In the genomic region with DNA sequence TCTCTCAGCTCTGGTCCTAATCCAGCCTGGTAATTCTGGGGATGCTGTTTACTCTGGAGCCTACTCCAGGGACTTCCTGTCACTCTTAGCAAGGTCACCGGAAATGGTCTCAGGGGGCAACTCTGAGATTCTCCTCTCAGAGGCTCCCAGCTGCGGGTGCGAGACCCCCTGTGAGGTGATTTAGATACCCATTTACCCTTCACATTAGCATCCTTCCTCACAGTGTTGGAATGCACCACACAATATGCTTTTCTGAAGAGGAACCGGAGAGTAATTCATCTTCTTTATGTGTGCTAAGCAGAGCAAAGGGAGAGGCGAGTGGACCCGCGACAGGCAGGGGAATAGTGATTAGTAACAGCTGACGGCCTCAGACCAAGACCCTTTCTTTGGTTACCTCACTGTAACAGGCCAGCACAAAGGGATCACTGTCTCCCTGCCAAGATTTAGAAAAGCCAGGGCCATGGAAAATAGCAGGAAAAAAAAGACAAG, we compare ENCODE assay signal across 8 mouse cellular contexts. TPM values are rescaled to one million over a fixed set of nuclear protein-coding genes. Genes with fewer than 3 reads are reported as not detected.
DNase-seq lines count a peak whose midpoint lies in the region; ATAC-seq and TF ChIP-seq lines count a peak whose summit lies in the region.

No protein-coding gene starts in this region.

- H3K27me3 ChIP-seq in kidney, postnatal 0 days (ENCODE audit: insufficient read depth, low read length) = no peaks in the 10 kb centered on the region
- H3K27me3 ChIP-seq in heart, embryonic 16.5 days (ENCODE audit: control insufficient read depth, insufficient read depth, low read length) = no peaks in the 10 kb centered on the region
- no peaks in the 10 kb centered on the region for H3K27me3 ChIP-seq in midbrain, embryonic 15.5 days (replicated peaks)

- no peak overlapping the region for H3K4me3 ChIP-seq in kidney, postnatal 0 days (replicated peaks; ENCODE audit: low read depth, low read length)
- H3K4me3 ChIP-seq in heart, embryonic 16.5 days (ENCODE audit: low read length) = no peak overlapping the region
- no peak overlapping the region for H3K4me3 ChIP-seq in midbrain, embryonic 15.5 days

- 13% methylated on average over 8 of the region's 8 CpGs for WGBS in kidney, postnatal 0 days
- 38% methylated on average over 8 of the region's 8 CpGs for WGBS in heart, embryonic 16.5 days
- WGBS in midbrain, embryonic 15.5 days = 8% methylated on average over 8 of the region's 8 CpGs

- no peaks in the 10 kb centered on the region for H3K36me3 ChIP-seq in kidney, postnatal 0 days (ENCODE audit: insufficient read depth, low read length)
- H3K36me3 ChIP-seq in heart, embryonic 16.5 days (ENCODE audit: control insufficient read depth, insufficient read depth) = no peaks in the 10 kb centered on the region
- H3K36me3 ChIP-seq in midbrain, embryonic 15.5 days (replicated peaks) = no peaks in the 10 kb centered on the region

- peak; percentile 93 for DNase-seq in kidney, postnatal 0 days (ENCODE audit: low spot score)
- DNase-seq in kidney, postnatal 36 days = no peak
- peak; percentile 53 for DNase-seq in embryo, embryonic 11.5 days (ENCODE audit: low read depth, low spot score)
- DNase-seq in urinary bladder, postnatal 36 days (ENCODE audit: low spot score in 2 of 2) = no peak
- DNase-seq in gastrocnemius, adult 18-20 months (ENCODE audit: low spot score) = no peak
- DNase-seq in spleen, postnatal 14 days (ENCODE audit: low spot score in 2 of 2) = no peak

- no peaks in the 10 kb centered on the region for H3K9me3 ChIP-seq in kidney, postnatal 0 days (replicated peaks; ENCODE audit: low read length)
- H3K9me3 ChIP-seq in heart, embryonic 16.5 days (replicated peaks; ENCODE audit: control insufficient read depth, low read length) = no peaks in the 10 kb centered on the region
- no peaks in the 10 kb centered on the region for H3K9me3 ChIP-seq in midbrain, embryonic 15.5 days

- ATAC-seq in kidney, postnatal 0 days (replicated peaks; ENCODE audit: low FRiP score, low read depth) = peak; percentile 78
- ATAC-seq in heart, embryonic 16.5 days (replicated peaks; ENCODE audit: extremely low read depth, insufficient read depth, low FRiP score) = no peak; the same call in 1 of the 2 replicates
- ATAC-seq in midbrain, embryonic 15.5 days (replicated peaks) = peak; percentile 84

- peak overlapping the region; percentile 30; the same call in 1 of the 2 replicates for H3K4me2 ChIP-seq in kidney, postnatal 0 days (ENCODE audit: low read length)
- H3K4me2 ChIP-seq in heart, embryonic 16.5 days (ENCODE audit: low read depth, low read length) = no peak overlapping the region
- H3K4me2 ChIP-seq in midbrain, embryonic 15.5 days = no peak overlapping the region

- no peak overlapping the region for H3K9ac ChIP-seq in kidney, postnatal 0 days (ENCODE audit: low read depth, low read length)
- no peak overlapping the region for H3K9ac ChIP-seq in heart, embryonic 16.5 days (ENCODE audit: low read length)
- no peak overlapping the region for H3K9ac ChIP-seq in midbrain, embryonic 15.5 days

- TF ChIP-seq CTCF in kidney, postnatal 0 days (IDR thresholded peaks at IDR 0.05; ENCODE audit: low read depth) = no peak

- H3K27ac ChIP-seq in kidney, postnatal 0 days = peak overlapping the region; percentile 57
- peak overlapping the region; percentile 44 for H3K27ac ChIP-seq in heart, embryonic 16.5 days (ENCODE audit: low read length)
- H3K27ac ChIP-seq in midbrain, embryonic 15.5 days = peak overlapping the region; percentile 72

- 0 out of 2 replicates have a peak, but pooled peaks cover 9% of the 10 kb centered on the region for H3K4me1 ChIP-seq in kidney, postnatal 0 days (replicated peaks; ENCODE audit: insufficient read depth, low read length)
- peaks cover 28% of the 10 kb centered on the region for H3K4me1 ChIP-seq in heart, embryonic 16.5 days (ENCODE audit: control insufficient read depth, insufficient read depth, low read length)
- peaks cover 13% of the 10 kb centered on the region; the same call in 1 of the 2 replicates for H3K4me1 ChIP-seq in midbrain, embryonic 15.5 days

RNA-seq across cellular contexts. Expression of a gene that starts 51.0 kb away (rescaled TPM):
- polyA plus RNA-seq in kidney, postnatal 0 days (2015; fragmentation: Nextera tagmentation; extraction: Ambion mirVana) = 8.5 and 9.8 TPM in 2 replicates
- polyA plus RNA-seq in heart, embryonic 16.5 days (2015; fragmentation: Nextera tagmentation; extraction: Ambion mirVana) = 11.5 and 15.2 TPM in 2 replicates
- polyA plus RNA-seq in midbrain, embryonic 15.5 days (2015; fragmentation: Nextera tagmentation; extraction: Ambion mirVana) = 100 and 106 TPM in 2 replicates
- 1 to 10 TPM; 1.4 to 1.8 TPM for total RNA-seq in gastrocnemius, adult 18-20 months (2021)

Comparison
In these comparisons a context has a peak if more than half of its experiments do, and no peak if none do; other contexts are left out.
1. DNase-seq: peak in kidney, postnatal 0 days (single experiment) and embryo, embryonic 11.5 days (single experiment); none in kidney, postnatal 36 days (0 of 2), urinary bladder, postnatal 36 days (0 of 2), gastrocnemius, adult 18-20 months (single experiment) and spleen, postnatal 14 days (0 of 2).
2. Peak in every context shown above with its lines, with median percentiles within 50 percentile points of each other: H3K27ac ChIP-seq.